Mouse (Mus musculus): ENCODE results near the gene Tap2.
"Not testable (repeated sequence)": the region's sequence is repeated elsewhere in the genome, so short reads cannot be mapped to it uniquely, and the experiment has no call there.

Tap2 gene

DNA sequence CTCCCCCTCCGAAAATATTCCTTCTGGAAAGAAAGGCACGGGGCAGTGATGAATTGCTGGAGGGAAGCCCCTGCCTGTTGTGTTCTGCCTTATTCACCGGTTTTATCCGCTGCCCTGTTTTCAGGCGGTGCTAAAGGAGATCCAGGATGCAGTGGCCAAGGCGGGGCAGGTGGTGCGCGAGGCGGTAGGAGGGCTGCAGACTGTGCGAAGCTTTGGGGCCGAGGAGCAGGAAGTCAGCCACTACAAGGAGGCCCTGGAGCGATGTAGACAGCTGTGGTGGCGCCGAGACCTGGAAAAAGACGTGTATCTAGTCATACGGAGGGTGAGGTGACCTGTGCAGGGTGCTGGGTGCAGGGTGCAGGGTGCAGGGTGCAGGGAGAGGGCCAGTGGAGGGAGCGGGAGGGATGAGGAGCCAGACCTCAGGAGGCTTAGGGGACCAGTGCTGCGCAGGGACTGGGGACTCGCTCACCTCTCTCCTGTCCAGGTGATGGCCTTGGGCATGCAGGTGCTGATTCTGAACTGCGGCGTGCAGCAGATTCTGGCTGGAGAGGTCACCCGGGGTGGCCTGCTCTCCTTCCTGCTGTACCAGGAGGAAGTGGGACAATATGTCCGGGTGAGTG is 8.5 kb downstream of the Tap2 start:
- no peak for DNase-seq (ENCODE audit: low read depth in 1 of 2, low spot score in 2 of 2)

DNA sequence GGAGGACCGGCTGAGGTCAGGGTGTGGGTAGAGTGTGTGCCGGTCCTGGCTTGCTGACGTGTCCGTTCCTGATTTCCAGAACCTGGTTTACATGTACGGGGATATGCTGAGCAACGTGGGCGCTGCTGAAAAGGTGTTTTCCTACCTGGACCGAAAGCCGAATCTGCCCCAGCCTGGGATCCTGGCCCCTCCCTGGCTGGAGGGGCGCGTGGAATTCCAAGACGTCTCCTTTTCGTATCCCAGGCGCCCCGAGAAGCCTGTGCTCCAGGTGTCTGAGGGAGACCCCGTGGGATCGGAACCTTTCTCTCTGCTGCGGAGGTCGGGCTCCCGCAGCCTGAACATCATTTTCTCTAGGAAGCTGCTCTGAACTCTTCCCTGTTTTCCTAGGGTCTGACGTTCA is 10.6 kb downstream of the Tap2 start:
- DNase-seq (ENCODE audit: low read depth in 1 of 2, low spot score in 2 of 2) = no peak

DNA sequence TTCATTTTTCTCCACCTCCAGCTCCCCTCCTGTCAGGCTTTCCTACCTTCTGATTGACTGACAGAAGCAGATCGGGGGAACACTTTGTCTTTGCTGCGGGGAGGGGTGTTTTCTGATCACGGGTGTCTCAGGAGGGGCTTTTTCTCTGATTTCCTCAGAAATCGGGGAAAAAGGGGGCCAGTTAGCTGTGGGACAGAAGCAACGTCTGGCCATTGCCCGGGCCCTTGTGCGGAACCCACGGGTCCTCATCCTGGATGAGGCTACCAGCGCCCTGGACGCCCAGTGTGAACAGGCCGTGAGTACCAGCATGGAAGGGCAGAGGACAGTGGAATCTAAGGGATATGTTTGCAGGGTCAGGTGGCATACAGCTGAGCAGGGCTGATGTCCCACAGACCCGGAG is 11.8 kb downstream of the Tap2 start:
- no peak for DNase-seq (ENCODE audit: low read depth in 1 of 2, low spot score in 2 of 2)

DNA sequence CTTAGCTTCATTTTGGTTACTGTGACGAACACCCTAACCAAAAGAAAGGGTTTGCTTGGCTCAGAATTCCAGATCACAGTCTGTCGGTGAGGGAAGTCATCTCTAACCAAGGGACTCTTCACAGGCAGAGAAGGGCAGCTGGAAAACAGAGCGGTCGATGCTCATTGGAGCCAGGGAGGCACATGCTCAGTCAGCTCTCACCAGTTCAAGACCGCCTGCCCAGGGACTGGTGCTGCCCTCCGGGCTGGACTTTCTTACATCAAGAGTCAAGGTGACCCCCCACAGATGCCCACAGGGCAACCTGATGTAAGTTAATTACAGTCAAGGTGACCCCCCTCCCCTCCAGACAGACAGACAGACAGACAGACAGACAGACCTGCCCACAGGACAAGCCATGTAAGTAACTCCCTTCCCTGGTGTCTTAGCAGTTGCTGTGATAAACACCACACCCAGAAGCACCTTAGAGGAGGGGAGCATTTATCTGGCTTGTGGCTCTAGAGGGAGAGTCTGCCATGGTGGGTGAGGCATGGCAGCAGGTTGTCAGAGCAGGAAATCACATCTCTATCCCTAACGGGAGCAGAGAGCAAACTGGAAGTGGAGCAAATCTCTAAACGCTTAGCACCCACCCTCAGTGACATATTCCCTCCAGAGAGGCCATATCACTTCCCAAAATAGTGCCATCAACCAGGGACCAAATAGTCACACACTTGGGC is 14.0 kb downstream of the Tap2 start:
- DNase-seq (ENCODE audit: low read depth in 1 of 2, low spot score in 2 of 2) = no peak

DNA sequence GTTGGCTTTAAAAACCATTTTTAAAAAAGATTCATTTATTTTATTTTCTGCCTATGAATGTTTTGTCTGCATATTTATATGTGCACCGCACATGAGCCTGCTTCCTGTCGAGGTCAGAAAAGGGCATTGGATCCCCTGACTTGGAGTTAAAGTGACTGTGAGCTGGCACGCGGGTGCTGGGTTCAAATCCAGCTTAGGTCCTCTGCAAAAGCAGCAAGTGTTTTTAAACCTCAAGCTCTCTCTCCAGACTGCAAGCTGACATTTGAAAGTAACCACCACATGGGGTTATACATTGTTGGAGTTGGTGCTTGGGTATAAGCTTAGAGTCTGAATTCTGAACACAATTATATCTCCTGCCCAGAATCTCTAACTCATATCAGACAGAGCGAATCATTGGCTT is 14.7 kb downstream of the Tap2 start:
- DNase-seq (ENCODE audit: low read depth in 1 of 2, low spot score in 2 of 2) = no peak

DNA sequence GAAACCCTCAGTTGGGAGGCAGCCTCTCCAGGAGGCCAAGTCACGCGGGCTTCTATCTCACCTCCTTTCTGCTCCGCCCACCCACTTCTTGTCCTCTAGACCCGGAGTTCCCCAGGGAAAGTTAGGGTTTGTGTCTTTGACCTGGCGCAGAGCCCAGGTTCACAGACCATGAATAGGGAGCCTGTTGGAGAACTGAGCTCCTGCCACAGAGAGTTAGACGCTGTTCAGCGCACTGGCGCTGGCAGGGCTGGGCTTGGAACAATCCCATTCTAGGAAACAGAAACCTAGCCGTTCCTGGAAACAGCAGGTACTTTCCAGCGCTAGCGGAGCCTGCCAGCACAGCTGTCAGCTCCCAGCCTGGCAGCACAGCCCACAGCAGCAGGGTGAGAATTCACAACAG is 15.3 kb downstream of the Tap2 start:
- DNase-seq (ENCODE audit: low read depth in 1 of 2, low spot score in 2 of 2) = no peak

DNA sequence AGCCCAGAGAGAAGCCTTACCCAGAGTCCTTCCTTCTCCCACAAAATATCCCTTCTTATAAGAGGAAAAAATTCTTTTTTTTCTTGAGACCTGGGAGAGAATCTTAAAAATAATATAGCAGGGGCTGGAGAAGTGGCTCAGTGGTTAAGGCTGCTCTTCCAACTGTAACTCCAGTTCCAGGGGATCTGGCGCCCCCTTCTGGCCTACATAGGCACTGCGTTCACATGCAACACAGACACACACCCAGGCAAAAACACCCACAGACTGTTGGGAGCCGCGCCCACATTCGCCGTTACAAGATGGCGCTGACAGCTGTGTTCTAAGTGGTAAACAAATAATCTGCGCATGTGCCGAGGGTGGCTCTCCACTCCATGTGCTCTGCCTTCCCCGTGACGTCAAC is 15.8 kb downstream of the Tap2 start:
- peak in 1 of 2 experiments; percentile 57 for DNase-seq (ENCODE audit: low read depth in 1 of 2, low spot score in 2 of 2)

DNA sequence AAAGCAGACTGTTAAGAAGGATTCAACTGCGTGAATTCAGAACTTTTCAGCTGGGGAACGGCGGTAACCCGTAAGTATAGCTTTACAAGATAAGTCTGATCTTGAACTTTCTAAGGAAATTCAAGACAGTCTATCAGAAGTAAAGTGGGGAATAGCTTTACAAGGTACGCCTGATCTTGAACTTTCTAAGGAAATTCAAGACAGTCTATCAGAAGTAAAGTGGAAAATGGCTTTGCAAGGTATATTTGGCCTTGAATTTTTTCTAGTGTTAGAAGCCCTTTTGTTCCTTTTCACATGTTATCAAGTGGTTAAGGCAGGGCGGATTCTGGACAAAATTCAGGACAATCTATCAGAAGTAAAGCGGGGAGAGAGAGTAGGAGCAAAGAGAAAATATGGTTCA is 16.5 kb downstream of the Tap2 start:
- not testable (repeated sequence) for DNase-seq (ENCODE audit: low read depth in 1 of 2, low spot score in 2 of 2)

DNA sequence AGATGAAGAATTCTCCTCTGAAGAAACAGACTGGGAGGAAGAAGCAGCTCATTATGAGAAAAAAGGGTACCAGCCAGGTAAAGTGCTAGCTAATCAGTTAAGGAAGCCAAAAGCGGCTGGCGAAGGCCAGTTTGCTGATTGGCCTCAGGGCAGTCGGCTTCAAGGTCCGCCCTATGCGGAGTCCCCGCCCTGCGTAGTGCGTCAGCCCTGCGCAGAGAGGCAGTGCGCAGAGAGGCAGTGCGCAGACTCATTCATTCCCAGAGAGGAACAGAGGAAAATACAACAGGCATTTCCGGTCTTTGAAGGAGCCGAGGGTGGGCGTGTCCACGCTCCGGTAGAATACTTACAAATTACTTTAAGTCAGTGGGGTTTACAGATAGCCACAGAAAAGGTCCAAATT is 17.1 kb downstream of the Tap2 start:
- peak in 1 of 2 experiments; percentile 25 for DNase-seq (ENCODE audit: low read depth in 1 of 2, low spot score in 2 of 2)

DNA sequence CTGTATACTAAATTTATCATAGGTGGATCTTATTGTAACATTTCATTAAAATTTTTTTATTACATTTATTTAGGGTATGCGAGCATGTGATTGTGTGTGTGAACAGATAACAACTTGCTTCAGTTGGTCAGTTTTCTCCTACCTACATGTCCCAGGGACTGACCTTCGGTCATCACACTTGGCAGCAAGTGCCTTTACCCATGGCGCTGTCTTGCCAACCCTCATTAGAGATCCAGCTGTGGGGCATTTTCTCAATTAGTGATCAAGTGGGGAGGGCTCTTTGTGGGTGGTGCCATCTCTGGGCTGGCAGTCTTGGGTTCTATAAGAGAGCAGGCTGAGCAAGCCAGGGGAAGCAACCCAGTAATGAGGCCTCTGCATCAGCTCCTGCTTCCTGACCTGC is 21.5 kb downstream of the Tap2 start:
- no peak for DNase-seq (ENCODE audit: low read depth in 1 of 2, low spot score in 2 of 2)

DNA sequence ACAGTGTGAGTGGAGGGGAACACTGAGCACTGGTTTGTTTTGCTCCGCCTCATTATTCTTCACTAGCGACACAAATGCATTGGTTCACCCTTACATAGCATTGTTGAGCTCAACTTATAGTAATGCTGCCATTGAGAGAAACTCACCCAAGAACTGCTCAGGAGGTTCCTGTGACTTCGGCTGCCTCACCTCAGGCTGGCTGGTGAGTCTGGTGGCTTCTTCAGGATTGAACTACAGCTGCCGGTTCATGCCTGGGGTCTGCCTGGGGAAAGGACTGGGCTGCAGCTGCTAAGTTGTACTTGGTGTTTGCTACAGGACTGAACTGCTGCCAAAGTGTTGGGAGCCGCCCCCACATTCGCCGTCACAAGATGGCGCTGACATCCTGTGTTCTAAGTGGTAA is 22.1 kb downstream of the Tap2 start:
- no peak for DNase-seq (ENCODE audit: low read depth in 1 of 2, low spot score in 2 of 2)

DNA sequence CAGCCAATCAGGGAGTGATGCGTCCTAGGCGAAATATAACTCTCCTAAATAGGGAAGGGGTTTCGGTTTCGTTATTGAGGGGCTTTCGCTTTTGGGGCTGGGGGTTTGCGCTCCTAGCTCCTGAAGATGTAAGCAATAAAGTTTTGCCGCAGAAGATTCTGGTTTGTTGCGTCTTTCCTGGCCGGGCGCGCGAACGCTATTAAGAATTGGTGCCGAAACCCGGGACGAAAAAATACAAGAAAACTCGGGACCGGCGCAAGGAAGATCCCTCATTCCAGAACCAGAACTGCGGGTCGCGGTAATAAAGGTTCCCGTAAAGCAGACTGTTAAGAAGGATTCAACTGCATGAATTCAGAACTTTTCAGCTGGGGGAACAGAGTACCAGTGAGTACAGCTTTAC is 22.6 kb downstream of the Tap2 start:
- not testable (repeated sequence) for DNase-seq (ENCODE audit: low read depth in 1 of 2, low spot score in 2 of 2)

DNA sequence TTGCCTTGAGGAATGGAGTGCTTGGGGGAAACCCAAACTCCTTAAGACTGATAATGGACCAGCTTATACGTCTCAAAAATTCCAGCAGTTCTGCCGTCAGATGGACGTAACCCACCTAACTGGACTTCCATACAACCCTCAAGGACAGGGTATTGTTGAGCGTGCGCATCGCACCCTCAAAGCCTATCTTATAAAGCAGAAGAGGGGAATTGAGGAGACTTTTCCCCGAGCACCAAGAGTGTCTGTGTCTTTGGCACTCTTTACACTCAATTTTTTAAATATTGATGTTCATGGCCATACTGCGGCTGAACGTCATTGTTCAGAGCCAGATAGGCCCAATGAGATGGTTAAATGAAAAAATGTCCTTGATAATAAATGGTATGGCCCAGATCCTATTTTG is 27.6 kb downstream of the Tap2 start:
- not testable (repeated sequence) for DNase-seq (ENCODE audit: low read depth in 1 of 2, low spot score in 2 of 2)

DNA sequence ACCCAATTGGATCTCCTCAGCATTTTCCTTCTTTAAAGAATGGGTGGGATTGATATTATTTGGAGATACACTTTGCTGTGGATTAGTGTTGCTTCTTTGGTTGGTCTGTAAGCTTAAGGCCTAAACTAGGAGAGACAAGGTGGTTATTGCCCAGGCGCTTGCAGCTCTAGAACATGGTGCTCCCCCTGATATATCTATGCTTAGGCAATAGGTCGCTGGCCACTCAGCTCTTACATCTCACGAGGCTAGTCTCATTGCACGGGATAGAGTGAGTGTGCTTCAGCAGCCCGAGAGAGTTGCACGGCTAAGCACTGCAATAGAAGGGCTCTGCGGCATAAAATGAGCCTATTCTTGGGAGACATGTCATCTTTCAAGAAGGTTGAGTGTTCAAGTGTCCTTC is 28.7 kb downstream of the Tap2 start:
- DNase-seq (ENCODE audit: low read depth in 1 of 2, low spot score in 2 of 2) = not testable (repeated sequence)

DNA sequence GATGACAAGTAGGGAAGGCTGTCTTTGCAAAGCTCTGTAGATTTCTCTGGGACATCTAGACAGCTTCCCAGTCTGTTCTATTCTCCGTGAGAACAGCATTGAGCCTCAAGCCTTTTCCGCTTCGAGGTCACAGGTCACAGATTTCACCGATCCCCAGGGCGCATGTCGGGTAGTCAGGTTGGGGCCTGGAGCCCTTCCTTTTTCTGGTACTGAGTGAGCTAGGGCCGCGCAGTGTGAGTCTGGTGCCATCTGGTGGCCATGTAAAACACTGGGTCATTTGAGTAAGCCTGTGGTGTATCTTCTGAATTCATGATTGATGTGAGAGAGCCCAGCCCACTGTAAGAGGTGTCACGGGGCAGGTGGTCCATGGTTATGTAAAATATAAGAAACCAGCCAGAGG is 31.6 kb downstream of the Tap2 start:
- peak; percentile 54 to 79 for DNase-seq (ENCODE audit: low read depth in 1 of 2, low spot score in 2 of 2)

DNA sequence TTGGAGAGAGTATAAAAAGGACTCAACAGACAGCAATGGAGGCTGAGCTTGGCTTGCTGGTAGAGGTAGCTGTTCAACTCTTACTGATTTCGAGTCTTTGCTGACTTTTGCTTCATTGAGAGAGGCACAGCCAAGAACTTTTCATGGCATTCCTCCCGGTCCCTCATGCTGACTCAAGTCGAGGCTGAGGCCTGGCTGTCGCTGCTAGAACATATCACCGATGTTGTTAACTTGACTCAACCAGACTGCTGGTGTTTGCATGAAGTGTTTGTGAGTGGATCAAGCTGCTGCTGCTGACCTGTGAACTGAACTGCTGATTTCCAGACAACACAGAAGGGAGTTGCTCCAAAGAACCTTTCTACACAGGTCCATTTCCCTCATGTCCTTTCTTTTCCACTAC is 33.4 kb downstream of the Tap2 start:
- DNase-seq (ENCODE audit: low read depth in 1 of 2, low spot score in 2 of 2) = no peak

DNA sequence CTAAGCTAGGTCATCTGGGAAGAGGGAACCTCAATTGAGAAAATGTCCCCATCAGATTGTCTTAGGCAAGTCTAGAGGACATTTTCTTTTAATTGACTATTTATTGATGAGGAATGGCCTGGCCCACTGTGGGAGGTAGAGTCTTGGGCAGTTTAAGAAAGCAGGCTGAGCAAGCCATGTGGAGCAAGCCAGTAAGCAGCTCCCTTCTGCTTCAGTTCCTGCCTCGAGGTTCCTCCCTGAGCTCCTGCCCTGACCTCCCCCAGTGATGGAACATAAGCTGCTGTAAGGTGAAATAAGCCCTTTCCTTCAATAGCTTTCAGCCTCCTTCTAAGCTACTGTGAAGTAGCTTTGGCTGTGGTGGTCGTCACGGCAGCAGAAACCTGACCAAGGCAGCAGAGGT is 34.4 kb downstream of the Tap2 start:
- DNase-seq (ENCODE audit: low read depth in 1 of 2, low spot score in 2 of 2) = no peak

DNA sequence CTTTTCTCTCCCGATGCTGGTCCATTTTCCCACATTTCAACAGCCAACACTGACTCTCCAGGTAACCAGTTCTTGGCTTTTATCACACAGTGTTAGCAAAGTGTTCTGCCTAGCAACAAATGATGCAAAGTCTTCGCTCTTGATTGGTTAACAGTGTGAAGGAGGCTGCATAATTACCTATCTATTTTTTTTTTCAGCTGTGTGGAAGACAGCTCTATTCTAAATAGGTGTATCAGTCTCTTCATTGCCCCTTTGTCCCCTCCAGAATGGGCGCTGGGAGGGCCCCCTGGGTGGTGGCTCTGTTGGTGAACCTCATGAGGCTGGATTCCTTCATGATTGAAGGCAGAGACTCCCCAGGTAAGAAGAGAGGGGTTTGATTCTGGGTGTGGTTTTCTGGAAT is 35.4 kb downstream of the Tap2 start, which contains the start of gene H2-Ob:
H2-Ob (plus strand) TSS at position 198 of the 400 bp plus-strand sequence.
- peak in 1 of 2 experiments; percentile 4 for DNase-seq (ENCODE audit: low read depth in 1 of 2, low spot score in 2 of 2)

DNA sequence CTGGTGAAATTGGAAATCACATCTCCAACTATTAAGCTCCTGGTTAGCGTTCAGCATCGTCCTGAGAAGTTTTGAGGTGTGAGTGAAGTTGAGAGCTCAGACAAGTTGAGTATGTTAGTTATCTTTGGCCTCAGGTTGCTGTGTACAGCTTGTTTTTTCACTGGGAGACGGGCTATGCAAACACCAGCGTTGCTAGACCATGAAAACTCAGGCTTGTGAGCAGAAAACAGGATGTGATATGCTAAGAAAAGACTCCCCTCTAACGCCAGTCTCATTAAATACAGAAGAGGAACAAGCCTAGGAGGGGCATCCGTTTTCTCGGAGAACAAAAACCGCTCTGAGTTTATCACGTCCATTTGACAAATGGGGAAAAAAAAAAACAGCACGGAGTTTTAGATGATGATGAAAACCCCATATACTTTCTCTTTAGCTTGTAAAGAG is 36.3 kb downstream of the Tap2 start:
- DNase-seq (ENCODE audit: low read depth in 1 of 2, low spot score in 2 of 2) = peak in 1 of 2 experiments; percentile 10

DNA sequence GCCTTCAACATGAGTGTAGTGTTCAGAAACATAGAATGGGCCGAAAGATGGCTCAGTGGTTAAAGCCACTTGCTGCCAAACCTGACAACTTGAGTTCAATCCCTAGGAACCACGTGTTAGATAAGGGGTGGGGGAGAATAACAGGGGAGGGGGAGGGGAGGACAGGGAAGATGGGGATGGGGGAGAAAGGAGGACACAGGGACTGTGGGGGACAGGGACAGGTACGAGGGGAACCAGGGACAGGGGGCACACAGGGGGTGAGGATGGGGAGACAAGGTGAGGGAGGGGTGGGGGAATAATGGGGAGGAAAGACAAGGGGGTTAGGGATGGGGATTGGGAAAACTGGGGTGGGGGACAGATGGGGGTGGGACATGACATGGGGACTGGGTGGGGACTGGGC is 37.0 kb downstream of the Tap2 start:
- DNase-seq (ENCODE audit: low read depth in 1 of 2, low spot score in 2 of 2) = no peak

DNA sequence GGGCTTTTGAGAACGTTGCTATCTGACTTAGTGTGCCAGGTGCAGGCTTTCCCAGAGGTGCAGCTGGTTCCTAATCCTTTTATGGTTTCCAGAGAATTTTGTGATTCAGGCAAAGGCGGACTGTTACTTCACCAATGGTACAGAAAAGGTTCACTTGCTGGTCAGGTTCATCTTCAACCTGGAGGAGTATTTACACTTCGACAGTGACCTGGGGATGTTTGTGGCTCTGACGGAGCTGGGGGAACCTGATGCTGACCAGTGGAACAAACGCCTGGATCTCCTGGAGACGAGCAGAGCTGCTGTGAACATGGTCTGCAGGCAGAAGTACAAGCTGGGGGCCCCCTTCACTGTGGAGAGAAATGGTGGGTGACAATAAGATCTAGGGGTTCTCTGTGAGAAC is 37.6 kb downstream of the Tap2 start:
- DNase-seq (ENCODE audit: low read depth in 1 of 2, low spot score in 2 of 2) = peak in 1 of 2 experiments; percentile 0

DNA sequence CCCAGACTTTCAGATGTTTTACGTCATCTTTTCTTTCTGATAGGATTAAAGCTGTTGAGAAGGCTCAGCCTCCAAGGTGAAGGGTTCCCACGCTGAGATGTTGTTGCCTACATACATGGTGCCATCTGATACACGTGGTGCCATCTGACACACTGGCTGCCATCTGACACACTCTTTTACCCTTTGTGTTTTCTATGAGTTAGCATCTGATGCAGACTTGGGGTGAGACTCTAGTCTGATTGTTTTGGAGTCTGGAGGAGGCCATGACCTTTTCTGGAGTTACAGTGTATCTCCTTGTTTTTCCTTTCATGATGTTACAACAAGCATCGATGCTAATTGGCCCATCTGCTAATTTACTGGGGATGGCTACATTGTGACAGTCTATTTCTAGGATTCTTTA is 41.3 kb downstream of the Tap2 start:
- peak in 1 of 2 experiments; percentile 0 for DNase-seq (ENCODE audit: low read depth in 1 of 2, low spot score in 2 of 2)

DNA sequence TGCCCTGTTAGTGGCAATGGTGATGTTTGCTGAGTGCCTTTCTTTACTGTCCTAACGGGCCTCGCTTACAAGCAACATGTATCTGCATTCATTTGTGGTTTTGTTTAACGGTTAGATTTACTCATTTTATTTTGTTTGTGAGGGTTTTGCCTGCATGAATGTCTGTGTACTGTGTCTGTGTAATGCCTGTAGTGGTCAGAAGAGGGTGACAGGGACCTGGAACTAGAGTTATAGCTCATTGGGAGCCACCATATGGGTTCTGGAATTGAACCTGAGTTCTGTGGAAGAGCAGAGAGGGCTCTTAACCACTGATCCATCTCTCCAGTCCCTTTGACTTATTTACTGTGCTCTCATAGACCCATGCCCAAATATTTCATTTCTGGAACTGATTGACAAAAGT is 43.7 kb downstream of the Tap2 start:
- DNase-seq (ENCODE audit: low read depth in 1 of 2, low spot score in 2 of 2) = no peak
